Mouse (Mus musculus) midbrain, embryonic 14.5 days (tissue): ENCODE results near the gene Rad51b. TPM values are rescaled to one million over a fixed set of nuclear protein-coding genes. Genes with fewer than 3 reads are reported as not detected.

Source experiments
- ATAC-seq: fragments of 200-750 bp; cut with Nextera tagmentation; 2 replicates; pipeline ENCODE4 v1.8.0; 2017; ENCODE audit warnings: moderate number of reproducible peaks, moderate library complexity; ENCODE audit not compliant: low FRiP score, low TSS enrichment
- DNase-seq: peaks from one replicate; pipeline ENCODE4 v3.0.0-alpha.2; 2015
- H3K27ac ChIP-seq: fragments of 300-500 bp; sonication (generic); replicated peaks from 2 replicates; pipeline ENCODE4 v1.5.1; 2014; ENCODE audit warnings: mild to moderate bottlenecking, low read depth, low read length, moderate library complexity
- H3K27me3 ChIP-seq: fragments of 300-500 bp; sonication (generic); 2 replicates; pipeline ENCODE4 v1.6.1; 2014; ENCODE audit warnings: low read length, control low read depth, mixed read lengths; ENCODE audit not compliant: control insufficient read depth, insufficient read depth
- H3K36me3 ChIP-seq: fragments of 300-500 bp; sonication (generic); 2 replicates; pipeline ENCODE4 v1.6.1; 2014; ENCODE audit warnings: low read length, control low read depth; ENCODE audit not compliant: control insufficient read depth, insufficient read depth
- H3K4me1 ChIP-seq: fragments of 300-500 bp; sonication (generic); 2 replicates; pipeline ENCODE4 v1.6.1; 2014; ENCODE audit warnings: mild to moderate bottlenecking, antibody characterized with exemption, low read length, control low read depth; ENCODE audit not compliant: control insufficient read depth, insufficient read depth
- H3K4me2 ChIP-seq: fragments of 300-500 bp; sonication (generic); 2 replicates; pipeline ENCODE4 v1.6.1; 2014; ENCODE audit warnings: mild to moderate bottlenecking, low read length, moderate library complexity
- H3K4me3 ChIP-seq: fragments of 300-500 bp; sonication (generic); replicated peaks from 2 replicates; pipeline ENCODE4 v1.5.1; 2014; ENCODE audit warnings: low read depth, low read length
- H3K9ac ChIP-seq: fragments of 300-500 bp; sonication (generic); replicated peaks from 2 replicates; pipeline ENCODE4 v1.6.1; 2014; ENCODE audit warnings: mild to moderate bottlenecking, low read length, moderate library complexity
- H3K9me3 ChIP-seq: fragments of 300-500 bp; sonication (generic); 2 replicates; pipeline ENCODE4 v1.6.1; 2016; ENCODE audit warnings: low read length, control low read depth, mixed read lengths; ENCODE audit not compliant: control insufficient read depth
- WGBS: fragments of 180-500 bp; shearing (Covaris S2); extraction: QIAGEN DNeasy Blood & Tissue Kit; methylation state at CpG from one replicate; pipeline ENCODE4 v1.1.7; 2014; 5-methylcytosine and 5-hydroxymethylcytosine counted together
- polyA plus RNA-seq: library from polyadenylated mRNA; unstranded; fragments of >200 nt; fragmentation: Nextera tagmentation; extraction: Ambion mirVana; gene quantifications from 2 replicates; pipeline ENCODE4 v1.2.1, GENCODE M21; 2014

Rad51b gene
- polyA plus RNA-seq, 1 experiment from 2014 or later, result 1.6 TPM

GRCm38 (mm10) chr12:79292874-79293273 lies 4.2 kb upstream of the Rad51b start:
- no peaks in the 10 kb centered on the region for H3K27me3 ChIP-seq
- WGBS, result 86% methylated on average over 6 of the region's 6 CpGs
- H3K4me2 ChIP-seq, result no peak overlapping the region
- peaks cover 9% of the 10 kb centered on the region for H3K4me1 ChIP-seq
- ATAC-seq, result no peak
- H3K4me3 ChIP-seq, result no peak overlapping the region
- no peaks in the 10 kb centered on the region for H3K9me3 ChIP-seq
- no peak overlapping the region for H3K27ac ChIP-seq
- no peak overlapping the region for H3K9ac ChIP-seq
- H3K36me3 ChIP-seq, result peaks cover 28% of the 10 kb centered on the region; the same call in 1 of the 2 replicates
- no peak for DNase-seq

GRCm38 (mm10) chr12:79296126-79296816 lies 811 bp upstream of the Rad51b start, which contains the start of gene Zfyve26:
Gene Zfyve26, minus strand, starts transcription at chr12:79296304.
- peak; percentile 97 for DNase-seq
- under 1% methylated on average over 29 of the region's 29 CpGs for WGBS

GRCm38 (mm10) chr12:79297884-79298636 lies 978 bp downstream of the Rad51b start:
- H3K9me3 ChIP-seq, result no peaks in the 10 kb centered on the region
- DNase-seq, result no peak
- peaks cover 9% of the 10 kb centered on the region for H3K4me1 ChIP-seq
- no peak for ATAC-seq
- no peaks in the 10 kb centered on the region for H3K36me3 ChIP-seq
- H3K4me3 ChIP-seq, result peak overlapping the region; percentile 55
- H3K27ac ChIP-seq, result no peak overlapping the region
- WGBS, result 16% methylated on average over 15 of the region's 15 CpGs
- peak overlapping the region; percentile 78 for H3K4me2 ChIP-seq
- H3K9ac ChIP-seq, result 0 out of 2 replicates have a peak overlapping the region, but pooled peaks have one; percentile 23
- no peaks in the 10 kb centered on the region for H3K27me3 ChIP-seq

More at GRCm38 (mm10) chr12:79296126-79296816, 811 bp upstream of the Rad51b start, which contains the start of gene Zfyve26:
- Histone ChIP-seq H3K4me3 (peak within 1 kb of the TSS; percentile 55), H3K9ac (peak within 1 kb of the TSS; percentile 60), H3K4me2 (peak within 1 kb of the TSS; percentile 78), H3K27ac (peak within 1 kb of the TSS; percentile 68), H3K4me1 (peaks cover 9% of the 10 kb centered on the region), H3K27me3 (no peaks in the 10 kb centered on the region), H3K36me3 (peaks cover 9% of the 10 kb centered on the region; the same call in 1 of the 2 replicates), H3K9me3 (no peaks in the 10 kb centered on the region)
- peak; percentile 98 for ATAC-seq

GRCm38 (mm10) chr12:79301802-79302201 lies 4.7 kb downstream of the Rad51b start:
- no peak overlapping the region for H3K4me3 ChIP-seq
- no peak for ATAC-seq
- DNase-seq, result no peak
- H3K27me3 ChIP-seq, result no peaks in the 10 kb centered on the region
- no peak overlapping the region for H3K27ac ChIP-seq
- H3K9ac ChIP-seq, result no peak overlapping the region
- WGBS, result 94% methylated on average over 9 of the region's 9 CpGs
- no peaks in the 10 kb centered on the region for H3K36me3 ChIP-seq
- no peaks in the 10 kb centered on the region for H3K4me1 ChIP-seq
- no peaks in the 10 kb centered on the region for H3K9me3 ChIP-seq
- no peak overlapping the region for H3K4me2 ChIP-seq

- H3K27me3 ChIP-seq, result no peaks in the 10 kb centered on the region
- WGBS, result 57% methylated on average over 1 of the region's 1 CpGs
- H3K4me1 ChIP-seq, result no peaks in the 10 kb centered on the region
- ATAC-seq (no peak), DNase-seq (peak; percentile 50)
- no peak overlapping the region for H3K4me3 ChIP-seq
- H3K4me2 ChIP-seq, result no peak overlapping the region
- no peak overlapping the region for H3K27ac ChIP-seq
- no peaks in the 10 kb centered on the region for H3K9me3 ChIP-seq
- no peaks in the 10 kb centered on the region for H3K36me3 ChIP-seq
- H3K9ac ChIP-seq, result no peak overlapping the region
These were observed 8.0 kb downstream of the Rad51b start for GRCm38 (mm10) chr12:79305131-79305530.

- H3K4me3 ChIP-seq, result no peak overlapping the region
- H3K9me3 ChIP-seq, result no peaks in the 10 kb centered on the region
- no peak overlapping the region for H3K9ac ChIP-seq
- H3K27me3 ChIP-seq, result no peaks in the 10 kb centered on the region
- H3K4me1 ChIP-seq, result no peaks in the 10 kb centered on the region
- H3K36me3 ChIP-seq, result no peaks in the 10 kb centered on the region
- H3K27ac ChIP-seq, result no peak overlapping the region
- ATAC-seq (no peak), DNase-seq (no peak)
- 84% methylated on average over 4 of the region's 4 CpGs for WGBS
- no peak overlapping the region for H3K4me2 ChIP-seq
These were observed 8.9 kb downstream of the Rad51b start for GRCm38 (mm10) chr12:79306013-79306412.

GRCm38 (mm10) chr12:79313721-79314120 lies 16.6 kb downstream of the Rad51b start:
- DNase-seq, result no peak
- Histone ChIP-seq H3K36me3 (no peaks in the 10 kb centered on the region), H3K4me1 (no peaks in the 10 kb centered on the region), H3K4me2 (no peak overlapping the region), H3K27ac (no peak overlapping the region), H3K27me3 (no peaks in the 10 kb centered on the region), H3K4me3 (no peak overlapping the region), H3K9me3 (no peaks in the 10 kb centered on the region), H3K9ac (no peak overlapping the region)
- WGBS, result 82% methylated on average over 4 of the region's 4 CpGs
- no peak for ATAC-seq

GRCm38 (mm10) chr12:79317339-79317738 lies 20.3 kb downstream of the Rad51b start:
- H3K9ac ChIP-seq, result no peak overlapping the region
- DNase-seq (no peak), ATAC-seq (no peak)
- H3K27me3 ChIP-seq, result no peaks in the 10 kb centered on the region
- no peak overlapping the region for H3K27ac ChIP-seq
- no peaks in the 10 kb centered on the region for H3K9me3 ChIP-seq
- no peak overlapping the region for H3K4me2 ChIP-seq
- WGBS, result 87% methylated on average over 5 of the region's 5 CpGs
- no peaks in the 10 kb centered on the region for H3K4me1 ChIP-seq
- no peak overlapping the region for H3K4me3 ChIP-seq
- H3K36me3 ChIP-seq, result no peaks in the 10 kb centered on the region
